Mouse (Mus musculus): Measurements from ENCODE around the gene Bloc1s4. TPM values are rescaled to one million over a fixed set of nuclear protein-coding genes. Genes with fewer than 3 reads are reported as not detected.

Gene Bloc1s4
- polyA plus RNA-seq, 1 experiment = 16.8 TPM

GRCm38 (mm10) chr5:36729923-36730322 lies 18.5 kb downstream of the Bloc1s4 start:
- peaks cover 33% of the 10 kb centered on the region for H3K4me1 ChIP-seq (ENCODE audit: control insufficient read depth, insufficient read depth, low read length)
- TF ChIP-seq POLR2A (IDR thresholded peaks at IDR 0.05; ENCODE audit: borderline replicate concordance, low read depth, low read length) (no peak), CTCF (IDR thresholded peaks at IDR 0.05; ENCODE audit: low read depth, low read length) (no peak)
- H3K27ac ChIP-seq (ENCODE audit: insufficient read depth, low read depth, low read length) = no peak overlapping the region
- H3K4me3 ChIP-seq (ENCODE audit: insufficient read depth, low read length) = no peak overlapping the region

- TF ChIP-seq CTCF (IDR thresholded peaks at IDR 0.05; ENCODE audit: low read depth, low read length) (no peak), POLR2A (IDR thresholded peaks at IDR 0.05; ENCODE audit: borderline replicate concordance, low read depth, low read length) (no peak)
- no peak overlapping the region for H3K27ac ChIP-seq (ENCODE audit: insufficient read depth, low read depth, low read length)
Measured at GRCm38 (mm10) chr5:36729086-36729473, 19.4 kb downstream of the Bloc1s4 start.

GRCm38 (mm10) chr5:36728403-36729085 lies 19.9 kb downstream of the Bloc1s4 start:
- Histone ChIP-seq H3K4me3 (ENCODE audit: insufficient read depth, low read length) (no peak overlapping the region), H3K27ac (ENCODE audit: insufficient read depth, low read depth, low read length) (no peak overlapping the region), H3K4me1 (ENCODE audit: control insufficient read depth, insufficient read depth, low read length) (peaks cover 39% of the 10 kb centered on the region)
- TF ChIP-seq POLR2A (IDR thresholded peaks at IDR 0.05; ENCODE audit: borderline replicate concordance, low read depth, low read length) = no peak
- no peak for TF ChIP-seq CTCF (IDR thresholded peaks at IDR 0.05; ENCODE audit: low read depth, low read length)

More at GRCm38 (mm10) chr5:36729086-36729473, 19.4 kb downstream of the Bloc1s4 start:
- Histone ChIP-seq H3K4me1 (ENCODE audit: control insufficient read depth, insufficient read depth, low read length) (peaks cover 37% of the 10 kb centered on the region), H3K4me3 (ENCODE audit: insufficient read depth, low read length) (no peak overlapping the region)

GRCm38 (mm10) chr5:36727776-36728175 lies 20.7 kb downstream of the Bloc1s4 start:
- peaks cover 47% of the 10 kb centered on the region for H3K4me1 ChIP-seq (ENCODE audit: control insufficient read depth, insufficient read depth, low read length)
- H3K4me3 ChIP-seq (ENCODE audit: insufficient read depth, low read length) = no peak overlapping the region
- H3K27ac ChIP-seq (ENCODE audit: insufficient read depth, low read depth, low read length) = 0 out of 2 replicates have a peak overlapping the region, but pooled peaks have one; percentile 78
- TF ChIP-seq CTCF (IDR thresholded peaks at IDR 0.05; ENCODE audit: low read depth, low read length) (no peak), POLR2A (IDR thresholded peaks at IDR 0.05; ENCODE audit: borderline replicate concordance, low read depth, low read length) (no peak)

GRCm38 (mm10) chr5:36727136-36727535 lies 21.3 kb downstream of the Bloc1s4 start:
- TF ChIP-seq CTCF (IDR thresholded peaks at IDR 0.05; ENCODE audit: low read depth, low read length) = no peak
- TF ChIP-seq POLR2A (IDR thresholded peaks at IDR 0.05; ENCODE audit: borderline replicate concordance, low read depth, low read length) = no peak
- Histone ChIP-seq H3K4me3 (ENCODE audit: insufficient read depth, low read length) (no peak overlapping the region; the same call in 1 of the 2 replicates), H3K27ac (ENCODE audit: insufficient read depth, low read depth, low read length) (peak overlapping the region; percentile 78; the same call in 1 of the 2 replicates), H3K4me1 (ENCODE audit: control insufficient read depth, insufficient read depth, low read length) (peaks cover 53% of the 10 kb centered on the region)

- peak overlapping the region; percentile 78 for H3K27ac ChIP-seq (ENCODE audit: insufficient read depth, low read depth, low read length)
- peaks cover 59% of the 10 kb centered on the region for H3K4me1 ChIP-seq (ENCODE audit: control insufficient read depth, insufficient read depth, low read length)
- TF ChIP-seq CTCF (IDR thresholded peaks at IDR 0.05; ENCODE audit: low read depth, low read length) = no peak
- no peak for TF ChIP-seq POLR2A (IDR thresholded peaks at IDR 0.05; ENCODE audit: borderline replicate concordance, low read depth, low read length)
- peak overlapping the region; percentile 52 for H3K4me3 ChIP-seq (ENCODE audit: insufficient read depth, low read length)
Measured at GRCm38 (mm10) chr5:36726387-36726801, 22.1 kb downstream of the Bloc1s4 start.

- Histone ChIP-seq H3K4me3 (ENCODE audit: insufficient read depth, low read length) (peak overlapping the region; percentile 52), H3K27ac (ENCODE audit: insufficient read depth, low read depth, low read length) (peak overlapping the region; percentile 78), H3K4me1 (ENCODE audit: control insufficient read depth, insufficient read depth, low read length) (peaks cover 59% of the 10 kb centered on the region)
- TF ChIP-seq CTCF (IDR thresholded peaks at IDR 0.05; ENCODE audit: low read depth, low read length) = no peak
- no peak for TF ChIP-seq POLR2A (IDR thresholded peaks at IDR 0.05; ENCODE audit: borderline replicate concordance, low read depth, low read length)
Measured at GRCm38 (mm10) chr5:36725861-36726260, 22.6 kb downstream of the Bloc1s4 start.

- Histone ChIP-seq H3K4me1 (ENCODE audit: control insufficient read depth, insufficient read depth, low read length) (peaks cover 58% of the 10 kb centered on the region), H3K4me3 (ENCODE audit: insufficient read depth, low read length) (no peak overlapping the region), H3K27ac (ENCODE audit: insufficient read depth, low read depth, low read length) (no peak overlapping the region)
- TF ChIP-seq CTCF (IDR thresholded peaks at IDR 0.05; ENCODE audit: low read depth, low read length) = no peak
- no peak for TF ChIP-seq POLR2A (IDR thresholded peaks at IDR 0.05; ENCODE audit: borderline replicate concordance, low read depth, low read length)
Measured at GRCm38 (mm10) chr5:36724274-36724673, 24.2 kb downstream of the Bloc1s4 start.

GRCm38 (mm10) chr5:36723356-36723755 lies 25.1 kb downstream of the Bloc1s4 start:
- peaks cover 58% of the 10 kb centered on the region for H3K4me1 ChIP-seq (ENCODE audit: control insufficient read depth, insufficient read depth, low read length)
- H3K27ac ChIP-seq (ENCODE audit: insufficient read depth, low read depth, low read length) = no peak overlapping the region
- no peak overlapping the region for H3K4me3 ChIP-seq (ENCODE audit: insufficient read depth, low read length)

GRCm38 (mm10) chr5:36722415-36722856 lies 26.0 kb downstream of the Bloc1s4 start:
- peaks cover 51% of the 10 kb centered on the region for H3K4me1 ChIP-seq (ENCODE audit: control insufficient read depth, insufficient read depth, low read length)
- peak overlapping the region; percentile 12 for H3K27ac ChIP-seq (ENCODE audit: insufficient read depth, low read depth, low read length)
- TF ChIP-seq CTCF (IDR thresholded peaks at IDR 0.05; ENCODE audit: low read depth, low read length) (no peak), POLR2A (IDR thresholded peaks at IDR 0.05; ENCODE audit: borderline replicate concordance, low read depth, low read length) (no peak)
- no peak overlapping the region for H3K4me3 ChIP-seq (ENCODE audit: insufficient read depth, low read length)

More at GRCm38 (mm10) chr5:36723356-36723755, 25.1 kb downstream of the Bloc1s4 start:
- TF ChIP-seq POLR2A (IDR thresholded peaks at IDR 0.05; ENCODE audit: borderline replicate concordance, low read depth, low read length) = no peak
- TF ChIP-seq CTCF (IDR thresholded peaks at IDR 0.05; ENCODE audit: low read depth, low read length) = no peak

Measured in bone marrow macrophage, adult 2 months (primary cell).